11 mouse cellular contexts compared by ENCODE assay signal in the genomic region with DNA sequence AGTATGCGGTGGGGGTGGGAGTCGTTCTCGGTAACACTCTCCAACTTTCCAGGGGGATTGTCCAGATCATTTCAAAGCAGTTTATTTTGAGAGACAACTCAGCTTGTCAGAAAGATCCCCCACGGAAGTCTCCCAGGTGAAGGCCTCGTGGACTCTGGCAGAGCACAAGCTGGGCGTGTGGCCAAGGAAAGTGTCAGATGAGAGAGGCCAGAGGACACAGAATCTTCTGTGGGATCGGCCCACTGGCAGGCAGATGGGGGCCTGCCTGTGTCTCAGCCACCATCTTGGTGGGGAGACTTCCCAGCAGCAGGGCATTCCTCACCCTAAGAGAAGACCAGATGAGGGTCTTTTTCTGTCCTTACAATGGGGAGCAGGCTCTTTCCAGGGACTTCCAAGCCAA.
DNase-seq lines count a peak whose midpoint lies in the region; ATAC-seq and TF ChIP-seq lines count a peak whose summit lies in the region.
"Had no signal": no experiment of that assay in that cellular context is flagged by ENCODE, and none has a peak within 500 bp of the region (broad histone marks: within the 10 kb centered on the region; RNA-seq: fewer than 3 reads in every experiment).

No protein-coding gene starts in this region.

- no peak for ATAC-seq in midbrain, postnatal 0 days (ENCODE audit: low FRiP score)
- no peak for ATAC-seq in midbrain, embryonic 15.5 days (replicated peaks)

- H3K9ac ChIP-seq in midbrain, postnatal 0 days (replicated peaks; ENCODE audit: low read length, poor library complexity, severe bottlenecking) = no peak overlapping the region
- H3K9ac ChIP-seq in midbrain, embryonic 15.5 days = no peak overlapping the region
- H3K9ac ChIP-seq: liver, embryonic 14.5 days; midbrain, embryonic 12.5 days; stomach, embryonic 15.5 days had no signal

- DNase-seq in cerebellum, adult 11 months = peak; percentile 44
- no peak for DNase-seq in cerebellum, postnatal 4 days (ENCODE audit: low spot score in 2 of 2)
- peak; percentile 42 for DNase-seq in midbrain, postnatal 0 days (ENCODE audit: low spot score)
- DNase-seq in heart, adult 8-10 months (ENCODE audit: low spot score) = peak; percentile 47
- peak; percentile 71 to 88 for DNase-seq in kidney, postnatal 36 days
- DNase-seq in right cerebral cortex, postnatal 36 days (ENCODE audit: low spot score in 2 of 2) = no peak
- DNase-seq in frontal cortex, postnatal 14 days (ENCODE audit: low spot score in 2 of 2) = no peak

- 67% methylated on average over 7 of the region's 7 CpGs for WGBS in midbrain, postnatal 0 days
- WGBS in midbrain, embryonic 15.5 days = 86% methylated on average over 7 of the region's 7 CpGs

- H3K27me3 ChIP-seq in midbrain, postnatal 0 days (ENCODE audit: insufficient read depth, low read length) = no peaks in the 10 kb centered on the region
- H3K27me3 ChIP-seq in midbrain, embryonic 15.5 days (replicated peaks) = no peaks in the 10 kb centered on the region
- H3K27me3 ChIP-seq: midbrain, embryonic 12.5 days; stomach, embryonic 15.5 days had no signal

- H3K4me1 ChIP-seq in midbrain, postnatal 0 days (ENCODE audit: insufficient read depth, low read length) = no peaks in the 10 kb centered on the region
- H3K4me1 ChIP-seq in midbrain, embryonic 15.5 days = no peaks in the 10 kb centered on the region
- H3K4me1 ChIP-seq: midbrain, embryonic 12.5 days; stomach, embryonic 15.5 days had no signal

- TF ChIP-seq CTCF in midbrain, postnatal 0 days (IDR thresholded peaks at IDR 0.05) = no peak

- H3K36me3 ChIP-seq in midbrain, postnatal 0 days (ENCODE audit: insufficient read depth, low read length) = peaks cover 56% of the 10 kb centered on the region
- H3K36me3 ChIP-seq in midbrain, embryonic 15.5 days (replicated peaks) = peaks cover 26% of the 10 kb centered on the region; the same call in 1 of the 2 replicates

- 0 out of 2 replicates have a peak overlapping the region, but pooled peaks have one; percentile 38 for H3K27ac ChIP-seq in midbrain, postnatal 0 days (ENCODE audit: low read depth, low read length)
- H3K27ac ChIP-seq in midbrain, embryonic 15.5 days = no peak overlapping the region
- H3K27ac ChIP-seq: liver, embryonic 14.5 days; midbrain, embryonic 12.5 days; stomach, embryonic 15.5 days had no signal

- H3K4me3 ChIP-seq in midbrain, postnatal 0 days (ENCODE audit: low read depth, low read length) = no peak overlapping the region
- H3K4me3 ChIP-seq in midbrain, embryonic 15.5 days = no peak overlapping the region
- H3K4me3 ChIP-seq: midbrain, embryonic 12.5 days; stomach, embryonic 15.5 days had no signal

- H3K4me2 ChIP-seq in midbrain, postnatal 0 days (ENCODE audit: low read depth, low read length, poor library complexity, severe bottlenecking) = no peak overlapping the region
- no peak overlapping the region for H3K4me2 ChIP-seq in midbrain, embryonic 15.5 days
- H3K4me2 ChIP-seq: midbrain, embryonic 12.5 days; stomach, embryonic 15.5 days had no signal

- no peaks in the 10 kb centered on the region for H3K9me3 ChIP-seq in midbrain, postnatal 0 days (ENCODE audit: low read length)
- H3K9me3 ChIP-seq in midbrain, embryonic 15.5 days = no peaks in the 10 kb centered on the region
- H3K9me3 ChIP-seq: midbrain, embryonic 12.5 days; stomach, embryonic 15.5 days had no signal

Comparison
In these comparisons a context has a peak if more than half of its experiments do, and no peak if none do; other contexts are left out.
1. DNase-seq: peak in cerebellum, adult 11 months (single experiment), midbrain, postnatal 0 days (single experiment), heart, adult 8-10 months (single experiment) and kidney, postnatal 36 days (2 of 2); none in cerebellum, postnatal 4 days (0 of 2), right cerebral cortex, postnatal 36 days (0 of 2) and frontal cortex, postnatal 14 days (0 of 2).